Mouse (Mus musculus) retina, postnatal 1 day (tissue): ENCODE measurements around the gene Tnfsf15.

ENCODE experiments used
- DNase-seq: peaks from one replicate; pipeline ENCODE4 v3.0.0-alpha.2; 2012

Gene Tnfsf15

DNA sequence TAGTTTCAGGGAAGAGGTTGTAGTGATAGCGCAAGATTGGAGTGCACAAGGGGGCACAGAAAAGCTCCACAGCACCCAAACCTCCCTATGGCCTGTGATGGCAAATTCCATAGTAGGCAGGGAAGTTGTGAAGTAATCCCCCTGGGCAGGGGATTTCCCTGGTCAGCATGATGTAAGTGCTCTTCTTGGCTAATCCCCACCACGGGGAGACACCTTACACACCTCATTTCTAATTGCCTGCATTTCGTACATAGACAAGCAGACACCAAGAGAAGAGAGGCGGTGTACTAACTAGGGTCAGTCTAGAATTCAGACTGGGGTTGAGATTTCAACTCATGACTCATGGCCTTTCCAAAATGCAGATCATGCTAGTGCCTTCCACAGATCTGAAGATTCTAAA is 4.2 kb downstream of the Tnfsf15 start:
- no peak for DNase-seq

DNA sequence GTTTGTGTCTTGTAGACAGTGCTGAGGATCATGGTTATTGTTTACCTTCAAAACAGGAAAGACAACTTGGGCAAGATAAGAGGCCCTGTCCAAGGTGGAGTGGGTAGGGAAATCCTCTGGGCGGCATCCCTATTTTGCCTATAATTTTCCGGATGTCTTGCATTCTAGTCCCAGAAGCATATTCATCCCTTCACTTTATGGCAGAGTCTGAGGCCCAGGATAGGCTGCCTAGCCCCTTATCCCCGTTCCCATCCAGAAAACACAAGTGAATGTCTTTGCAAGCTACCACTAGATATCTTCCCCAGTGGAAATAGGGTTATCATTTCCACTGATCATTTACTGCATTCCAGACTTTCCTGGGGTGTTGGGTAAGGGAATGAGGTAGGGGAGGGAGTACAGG is 4.9 kb downstream of the Tnfsf15 start:
- no peak for DNase-seq

DNA sequence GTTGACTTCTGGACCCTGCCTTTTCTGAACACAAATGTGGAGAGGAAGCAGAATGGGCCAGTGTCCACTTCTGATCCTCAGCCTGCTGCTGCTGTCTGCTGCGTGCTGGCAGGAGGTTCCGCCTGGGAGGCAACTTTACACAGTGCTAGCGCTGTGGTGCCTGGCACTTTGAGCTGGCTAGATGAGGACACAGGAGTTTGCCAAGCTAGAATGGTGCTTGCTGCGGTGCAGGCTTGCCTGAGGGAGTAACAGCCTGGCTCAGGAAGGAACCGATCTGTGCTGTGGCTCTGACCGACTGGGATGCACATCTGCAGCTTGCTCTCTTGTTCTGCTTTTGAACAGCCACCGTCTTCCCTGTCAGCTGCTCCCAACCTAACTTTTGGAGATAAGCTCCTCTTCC is 5.4 kb downstream of the Tnfsf15 start:
- no peak for DNase-seq

DNA sequence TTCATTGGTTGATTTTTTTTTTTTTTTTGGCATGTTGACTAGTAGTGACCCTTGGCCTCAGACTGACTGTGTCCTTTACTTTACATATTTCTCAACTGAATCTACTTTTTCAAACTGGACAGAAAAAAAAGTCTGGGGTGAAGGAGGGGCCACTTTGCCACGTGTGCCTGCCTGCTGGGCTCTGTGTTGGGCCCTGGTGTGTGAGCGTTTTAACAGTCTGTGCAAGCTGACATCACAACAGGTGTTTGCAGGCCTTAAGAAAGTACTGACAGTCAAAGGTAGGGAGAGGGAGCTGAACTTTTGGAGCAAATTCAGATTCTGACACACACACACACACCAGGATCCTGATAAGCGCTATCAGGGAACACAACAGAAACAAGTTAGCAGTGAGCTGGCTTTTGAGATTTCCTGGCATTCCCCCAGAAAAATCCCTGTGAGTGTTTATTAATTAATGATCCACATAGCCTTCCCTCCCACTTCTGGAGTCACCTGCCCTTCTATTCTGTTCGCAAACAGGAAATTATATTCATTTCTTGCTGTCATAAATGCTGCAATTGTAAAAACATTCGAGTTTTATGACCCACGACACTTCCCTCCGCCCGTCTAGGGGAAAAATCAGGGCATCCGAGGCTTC is 6.4 kb downstream of the Tnfsf15 start:
- no peak for DNase-seq

DNA sequence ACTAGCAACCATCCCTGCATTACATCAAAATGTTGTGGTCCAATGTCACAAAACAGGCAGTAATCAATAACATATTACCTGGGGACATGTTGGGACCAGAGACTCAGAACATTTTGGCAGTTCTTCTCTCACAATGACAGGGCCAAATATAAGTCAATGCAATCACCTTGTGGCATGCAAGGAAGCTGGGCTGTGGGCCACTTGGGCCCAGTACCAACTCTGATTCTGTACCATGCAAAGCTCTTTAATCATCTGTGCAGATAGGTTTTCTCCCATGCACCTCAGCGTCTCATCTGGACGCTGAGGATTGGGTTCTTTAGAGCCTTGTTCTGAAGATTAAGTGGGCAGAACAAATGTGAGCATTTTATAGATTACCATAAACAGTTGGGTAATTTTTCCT is 13.6 kb downstream of the Tnfsf15 start:
- no peak for DNase-seq

DNA sequence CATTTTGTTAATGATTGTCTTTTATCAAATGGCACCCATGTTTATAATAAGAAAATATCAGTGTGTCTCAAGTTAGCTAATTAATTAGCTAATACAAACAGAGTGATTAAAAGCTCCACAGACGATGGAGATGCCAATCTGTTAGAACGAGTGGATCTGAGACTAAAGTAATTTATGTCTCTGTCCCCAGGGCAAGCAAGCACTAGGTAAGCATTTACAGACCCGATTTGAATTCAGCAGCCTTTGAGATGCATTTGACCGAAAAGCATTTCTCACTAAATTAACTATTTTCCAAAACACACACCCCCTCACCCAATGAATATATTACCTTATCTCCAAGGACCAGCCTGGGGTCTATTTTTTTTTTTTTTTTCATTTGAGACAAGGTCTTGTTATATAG is 18.2 kb downstream of the Tnfsf15 start:
- DNase-seq = no peak

DNA sequence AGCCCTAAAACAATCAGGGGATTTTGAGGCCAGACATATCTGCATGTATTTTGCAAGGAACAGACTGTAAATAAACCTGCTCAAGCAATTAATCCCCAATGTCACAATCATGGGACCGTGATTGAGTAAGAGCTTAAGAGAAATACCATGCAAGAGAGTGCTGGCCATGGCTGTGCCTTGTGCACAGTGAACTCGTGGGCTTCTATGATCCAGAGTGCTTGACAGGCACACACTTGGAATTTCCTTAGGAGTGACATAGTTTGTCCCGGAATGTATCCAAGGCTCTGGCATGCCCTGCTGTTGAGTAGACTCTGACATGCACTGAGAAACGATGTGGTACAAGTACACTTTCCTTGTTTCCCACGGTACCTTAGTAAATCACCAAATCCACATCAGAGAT is 18.9 kb downstream of the Tnfsf15 start:
- no peak for DNase-seq

DNA sequence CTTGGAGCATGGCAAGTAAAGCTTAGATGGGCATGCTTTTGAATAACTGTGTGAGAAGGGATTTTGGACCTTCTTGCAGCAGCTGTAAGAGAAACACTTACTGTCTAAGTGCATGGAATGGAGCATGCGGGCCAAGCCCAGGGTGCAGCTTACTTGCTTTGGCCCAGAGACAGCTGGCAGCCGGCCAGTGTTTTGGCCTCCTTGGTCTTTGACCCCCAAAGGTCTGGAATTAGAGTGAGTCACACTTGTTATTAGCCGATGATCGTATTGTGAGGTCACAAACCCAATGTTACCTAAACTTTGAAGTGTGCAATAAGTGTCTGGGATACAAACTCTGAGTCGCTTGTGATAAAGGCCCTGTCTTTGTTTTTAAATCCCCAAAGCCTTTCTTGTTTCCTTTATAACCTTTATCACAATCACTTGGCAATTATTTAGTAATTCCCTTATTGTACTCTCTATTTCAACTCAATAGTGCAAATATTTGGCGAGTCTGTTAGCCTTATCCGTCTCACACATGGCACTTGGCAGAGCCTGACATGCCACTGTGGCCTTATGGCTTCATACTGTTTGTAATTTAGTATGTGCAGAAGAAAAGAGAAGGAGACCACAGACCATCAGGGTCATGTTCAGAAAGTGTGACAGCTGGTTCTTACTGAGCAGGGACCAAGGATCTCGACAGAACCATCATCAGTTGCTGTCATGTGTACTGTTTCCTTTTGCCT is 26.8 kb downstream of the Tnfsf15 start:
- DNase-seq = no peak

DNA sequence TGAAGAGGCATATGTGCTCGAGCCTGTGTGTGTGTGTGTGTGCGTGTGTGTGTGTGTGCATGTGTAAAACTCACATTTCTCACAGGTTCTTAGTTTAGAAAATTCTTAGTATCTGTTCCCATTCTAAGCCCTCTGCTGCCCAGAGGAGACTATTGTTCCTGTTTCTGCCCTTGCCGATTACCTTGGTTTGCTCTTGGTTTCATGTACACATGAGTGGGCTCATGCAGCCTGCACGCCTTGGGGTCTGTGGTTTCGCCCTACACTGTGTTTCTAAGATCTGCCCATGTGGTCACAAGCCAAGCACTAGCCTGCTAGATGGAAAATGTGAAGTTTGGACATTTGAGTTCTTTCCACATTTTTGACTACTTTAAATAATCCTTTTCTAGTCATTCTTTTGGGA is 33.0 kb downstream of the Tnfsf15 start:
- DNase-seq = no peak

DNA sequence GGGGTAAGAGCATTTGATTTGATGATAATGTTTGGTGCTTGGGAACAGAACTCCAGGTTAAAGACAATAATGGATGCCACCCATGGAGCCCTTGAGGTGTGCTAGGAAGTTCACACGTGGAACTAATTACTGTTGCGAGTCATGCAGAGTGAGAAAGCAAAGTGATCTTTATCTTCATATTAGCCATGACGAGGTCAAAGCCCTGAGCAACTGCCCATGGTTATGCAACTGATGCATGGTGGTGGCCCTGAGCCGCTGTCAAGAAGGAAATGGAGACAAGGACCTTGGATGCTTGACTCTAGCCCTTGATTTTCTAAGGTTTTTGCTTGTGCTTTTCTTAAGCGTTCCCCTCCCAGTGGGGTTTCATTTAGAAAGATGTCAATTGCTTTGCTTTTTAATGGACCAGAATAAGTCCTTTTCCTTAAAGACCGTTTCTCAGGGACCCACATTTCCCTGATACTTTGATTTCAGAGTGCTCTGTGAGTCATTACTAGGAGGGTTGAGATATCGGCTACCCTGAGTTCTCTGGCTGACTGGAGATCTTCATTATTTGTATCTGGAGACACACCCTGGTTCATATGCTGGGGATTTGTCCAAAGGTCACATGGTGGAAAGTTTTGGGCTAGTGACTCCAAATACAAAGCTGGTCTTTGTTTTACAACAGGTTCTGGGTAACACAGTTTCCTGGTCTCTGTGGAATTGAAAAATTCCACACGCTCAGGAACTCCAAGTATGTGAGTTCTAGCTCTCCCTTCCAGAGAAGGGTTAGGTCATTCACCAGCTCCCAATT is 34.3 kb downstream of the Tnfsf15 start:
- DNase-seq = no peak

DNA sequence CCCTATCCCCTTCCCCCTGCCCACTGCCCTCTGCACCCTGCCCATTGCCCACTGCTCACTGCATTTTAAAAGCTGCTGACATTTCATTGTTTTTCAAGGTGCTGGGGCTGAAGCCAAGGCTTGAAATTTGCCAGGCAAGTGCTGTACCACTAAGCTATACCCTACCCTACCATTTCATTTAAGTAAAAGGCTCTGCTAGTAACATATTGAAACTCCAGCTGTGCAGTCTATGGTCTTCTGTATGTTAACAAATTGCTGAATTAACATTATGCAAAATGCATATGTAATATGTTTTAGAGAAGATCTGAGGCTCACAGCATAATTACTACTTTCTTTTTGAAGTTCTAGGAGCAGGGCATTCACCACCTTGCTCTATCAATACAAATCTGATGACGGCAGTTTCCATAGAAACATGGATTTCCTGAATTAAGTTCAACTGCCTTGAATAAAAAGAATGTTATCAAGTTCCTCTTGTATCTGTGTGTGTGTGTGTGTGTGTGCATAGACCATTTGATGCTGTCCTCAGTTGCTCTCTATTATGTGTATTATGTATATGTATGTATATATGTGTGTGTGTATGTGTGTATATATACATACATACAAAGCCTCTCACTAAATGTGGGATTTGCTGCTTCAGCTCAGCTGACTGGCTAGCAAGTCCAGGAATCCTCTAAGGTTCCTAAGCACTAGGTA is 38.5 kb downstream of the Tnfsf15 start:
- DNase-seq = no peak

DNA sequence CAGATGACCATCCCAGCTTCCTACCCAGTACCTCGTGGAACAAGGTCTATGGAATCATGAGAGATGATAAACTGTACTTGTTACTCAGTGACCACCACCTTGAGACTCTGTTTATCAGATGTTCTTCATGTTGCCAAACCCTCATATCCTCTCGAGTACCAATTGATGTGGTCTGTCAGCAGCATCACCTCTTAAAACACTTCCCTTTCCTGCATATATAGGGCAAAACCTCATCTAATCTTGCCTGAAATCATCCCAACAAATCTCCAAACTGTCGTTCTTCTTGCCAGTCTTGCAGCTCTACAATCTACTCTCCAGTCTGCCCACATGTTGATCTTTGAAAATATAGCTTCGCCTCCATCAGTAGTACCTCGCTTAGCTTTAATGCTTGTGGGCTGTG is 40.7 kb downstream of the Tnfsf15 start:
- no peak for DNase-seq

DNA sequence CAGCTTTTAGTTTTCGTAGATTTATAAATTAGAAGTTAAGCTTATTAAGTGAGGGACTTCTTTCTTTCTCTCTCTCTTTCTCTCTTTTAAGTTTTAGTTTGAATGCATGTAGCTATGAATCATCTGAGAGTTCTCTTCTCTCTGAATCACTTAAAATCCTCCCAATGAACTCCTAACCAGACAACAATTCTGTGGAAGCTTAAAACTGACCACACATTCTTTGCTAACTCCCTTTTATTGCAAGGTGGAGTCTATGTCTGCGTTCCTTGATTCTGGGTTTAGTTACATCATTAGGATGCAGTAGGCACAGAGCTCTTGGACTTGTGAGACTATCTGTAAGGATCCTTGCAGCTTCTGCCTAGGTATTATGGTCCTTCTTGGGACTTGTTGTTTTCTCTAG is 41.2 kb downstream of the Tnfsf15 start:
- DNase-seq = no peak

DNA sequence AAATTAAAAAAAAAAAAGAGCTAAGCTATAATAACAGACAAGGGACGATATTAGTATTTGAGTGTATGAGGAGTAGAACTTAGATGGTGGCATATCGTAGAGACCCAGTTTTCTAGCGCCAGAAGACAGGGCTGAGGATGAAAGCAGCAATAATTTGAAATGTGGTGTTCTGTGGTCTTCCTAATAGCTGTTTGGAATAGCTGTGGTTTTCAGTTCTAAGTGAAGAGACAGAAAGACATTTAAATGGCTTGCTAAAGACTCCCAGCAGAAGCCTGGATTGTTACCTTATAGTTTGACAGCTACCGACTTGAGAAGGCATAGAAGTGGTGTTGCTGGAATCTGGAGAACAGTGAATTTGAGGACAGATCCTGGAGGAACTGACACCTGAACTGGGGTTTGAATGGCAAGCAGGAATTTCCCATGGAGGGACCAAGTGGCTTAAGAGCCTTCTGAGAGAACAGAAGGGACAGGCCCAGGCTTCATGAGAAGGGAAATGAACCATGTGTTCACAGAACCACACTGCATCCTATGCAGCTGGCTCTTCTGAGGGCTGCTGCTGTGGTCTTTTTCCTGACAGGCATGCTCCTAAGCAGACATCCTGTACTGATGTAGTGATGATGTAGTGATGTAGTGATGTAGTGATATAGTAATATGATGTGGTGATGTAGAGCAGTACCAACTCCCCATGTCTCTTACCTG is 42.8 kb downstream of the Tnfsf15 start:
- no peak for DNase-seq

DNA sequence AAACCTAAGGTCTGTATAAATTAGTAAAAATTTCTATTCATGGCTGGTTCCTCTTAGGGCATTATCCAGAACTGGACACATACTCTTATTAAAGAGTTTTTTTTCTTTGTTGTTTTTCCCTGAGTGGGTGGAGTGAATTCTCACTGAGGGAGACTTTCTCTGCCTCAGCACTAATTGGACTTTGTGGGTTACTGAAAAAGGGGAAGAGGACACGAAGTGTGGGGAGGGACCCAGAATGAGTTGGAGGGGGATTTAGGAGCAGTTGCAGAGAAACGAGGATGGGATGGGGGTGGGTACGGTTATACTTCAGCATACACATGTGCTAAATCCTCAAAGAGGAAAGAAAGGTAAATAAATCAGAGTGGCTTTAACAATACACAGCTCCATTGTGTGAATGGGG is 45.2 kb downstream of the Tnfsf15 start:
- no peak for DNase-seq

DNA sequence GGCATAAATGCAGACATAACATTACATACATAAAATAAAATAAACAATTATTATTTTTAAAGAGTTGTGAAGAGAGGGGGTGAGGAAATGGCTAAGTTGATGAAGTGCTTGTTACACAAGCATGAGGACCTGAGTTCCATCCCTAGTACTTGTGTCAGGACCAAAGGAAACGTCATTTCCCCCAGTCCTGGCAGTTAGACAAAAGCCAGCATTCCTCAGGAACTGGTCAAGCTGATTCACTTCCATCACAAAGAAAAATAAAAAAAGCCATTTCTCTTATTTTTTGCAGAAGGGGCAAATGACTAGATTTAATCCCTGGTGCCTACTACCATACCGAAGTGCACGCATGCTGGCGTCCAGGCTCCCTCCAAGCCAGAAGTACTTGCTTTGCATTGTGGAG is 48.0 kb downstream of the Tnfsf15 start:
- no peak for DNase-seq

DNA sequence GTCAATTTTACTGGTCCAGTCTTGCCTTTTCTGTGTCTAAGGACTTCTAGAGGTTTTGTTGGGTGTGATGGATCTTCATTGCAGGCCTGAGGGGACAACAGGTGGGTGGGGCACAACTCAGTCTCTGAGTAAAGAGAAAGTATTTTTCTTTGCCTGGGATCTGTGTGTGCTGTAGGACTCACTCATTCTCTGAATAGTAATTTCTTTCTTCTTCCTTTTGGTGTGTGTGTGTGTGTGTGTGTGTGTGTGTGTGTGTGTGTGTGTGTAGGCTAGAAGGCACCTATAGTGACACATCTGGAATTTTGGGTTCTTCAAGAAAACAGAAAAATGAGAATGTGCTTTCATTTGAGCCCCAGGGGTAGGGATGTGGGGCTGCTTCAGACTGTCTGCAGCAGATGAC is 52.6 kb downstream of the Tnfsf15 start:
- DNase-seq = no peak

DNA sequence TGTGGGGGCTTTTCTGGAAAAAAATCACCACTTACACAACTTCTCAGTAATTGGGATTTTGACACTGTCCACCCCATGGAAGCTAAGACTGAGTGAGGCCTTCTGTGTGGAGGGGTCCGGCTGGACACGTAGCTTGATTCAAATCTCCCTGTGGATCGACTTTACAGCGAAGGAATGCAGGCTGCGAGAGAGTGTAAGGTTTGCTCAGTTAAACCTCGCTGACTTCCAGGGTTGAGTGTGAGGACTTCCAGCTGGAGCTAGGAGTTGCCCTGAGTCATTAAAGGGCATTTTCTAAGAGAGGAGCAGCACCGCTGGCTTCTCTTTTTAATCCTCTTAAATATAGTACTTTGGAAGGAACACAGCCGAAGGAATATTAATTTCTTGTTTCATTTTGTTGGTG is 57.5 kb downstream of the Tnfsf15 start:
- no peak for DNase-seq

DNA sequence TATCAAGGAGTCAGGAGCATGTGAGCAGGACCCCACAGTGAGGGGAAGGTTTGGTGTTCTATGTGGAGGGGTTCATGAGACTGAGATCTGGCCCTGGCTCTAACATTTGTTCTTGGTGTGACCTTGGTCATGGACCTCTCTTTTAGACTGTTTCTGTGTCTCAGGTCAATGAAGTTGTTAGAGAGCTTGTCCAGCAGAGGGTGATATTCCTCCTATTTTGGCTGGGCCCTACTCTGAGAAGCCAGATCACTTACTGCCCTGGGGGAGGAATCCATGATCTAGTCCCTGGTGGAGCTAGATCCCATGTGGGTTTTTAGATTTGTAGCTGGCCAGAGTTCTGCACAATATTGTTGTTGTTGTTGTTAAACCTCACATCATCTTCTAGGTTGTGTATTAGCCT is 58.8 kb downstream of the Tnfsf15 start:
- peak; percentile 26 for DNase-seq

DNA sequence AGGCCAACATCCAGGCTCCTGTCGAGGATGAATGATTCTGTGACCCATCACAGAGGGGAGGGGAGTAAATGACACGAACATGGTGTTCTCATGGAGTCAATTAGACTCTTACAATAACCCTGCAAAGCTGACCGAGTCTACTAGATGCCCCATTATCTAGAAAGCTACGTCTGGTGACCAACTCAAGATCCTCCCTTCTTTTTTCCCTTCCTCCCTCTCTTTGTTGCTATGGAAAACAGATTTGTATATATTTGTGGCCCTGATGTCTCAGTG is 59.7 kb downstream of the Tnfsf15 start:
- no peak for DNase-seq

DNA sequence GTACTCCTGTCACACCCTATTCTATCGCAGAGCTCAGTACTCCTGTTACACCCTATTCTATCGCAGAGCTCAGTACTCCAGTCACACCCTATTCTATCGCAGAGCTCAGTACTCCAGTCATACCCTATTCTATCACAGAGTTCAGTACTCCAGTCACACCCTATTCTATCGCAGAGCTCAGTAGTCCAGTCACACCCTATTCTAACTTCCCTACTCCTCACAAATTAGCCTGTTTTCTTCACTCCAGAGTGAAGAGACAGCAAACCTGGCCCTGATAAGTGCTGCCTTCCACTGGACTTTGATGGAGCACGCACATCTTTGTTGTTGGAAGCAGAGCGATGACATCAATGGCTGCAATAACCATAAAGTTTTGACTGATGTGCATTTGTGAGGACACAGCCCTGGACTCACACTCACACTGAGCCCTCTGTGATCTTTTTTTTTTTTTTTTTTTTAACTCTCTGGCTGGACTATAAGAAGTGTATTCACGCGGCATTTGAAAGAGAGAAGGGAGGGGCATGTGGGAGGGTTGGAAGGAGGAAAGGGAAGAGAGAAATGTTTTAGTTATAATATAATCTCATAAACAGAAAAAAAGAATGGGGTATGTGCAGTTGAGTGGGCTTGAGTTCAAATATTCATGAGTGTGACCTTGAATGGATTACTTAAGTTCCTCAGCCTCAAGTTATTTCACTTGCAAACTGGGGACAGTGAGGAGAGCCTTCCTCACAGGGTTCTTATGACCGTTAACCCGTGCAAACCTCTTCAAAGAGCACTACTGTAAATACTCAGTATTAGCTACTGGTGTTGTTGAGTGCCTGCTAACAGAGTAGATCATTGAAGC is 60.3 kb downstream of the Tnfsf15 start:
- DNase-seq = no peak

DNA sequence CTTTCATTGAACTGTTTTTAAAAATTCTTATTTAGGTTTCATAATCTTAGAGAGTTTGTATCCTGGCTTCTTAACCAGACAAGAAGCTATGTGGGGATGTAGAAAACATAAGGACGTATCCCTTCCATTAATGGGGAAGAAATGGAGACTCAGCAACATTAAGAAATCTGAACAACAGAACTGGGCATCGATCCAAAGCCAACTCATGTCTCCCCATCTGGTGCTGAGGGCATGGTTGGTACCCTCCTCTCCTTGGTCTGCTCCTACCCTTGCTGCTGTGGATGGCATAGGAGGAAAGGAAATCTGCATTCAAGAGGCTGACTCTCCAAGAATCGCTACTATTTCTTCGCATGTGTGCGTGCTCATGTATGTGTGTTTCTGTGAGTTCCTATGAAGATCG is 61.2 kb downstream of the Tnfsf15 start:
- DNase-seq = no peak
